Mouse (Mus musculus) cerebellum, postnatal 14 days (tissue): ENCODE measurements at regions not wholly inside any gene's neighbourhood (a gene's known extent, or its start where the extent isn't known, plus 50 kb on each side); places are given as distances from the start of the nearest gene placed in this dataset.

ENCODE experiments used
- DNase-seq, 2 experiments: peaks; one replicate each; pipeline ENCODE4 v3.0.0; 2021; ENCODE audit warnings: mixed read lengths in 2 of 2

- no peak for DNase-seq
These were observed 192.1 kb upstream of the Camk1g start for GRCm38 (mm10) chr1:193562242-193562641.

- DNase-seq, result no peak
These were observed 188.0 kb upstream of the Camk1g start for GRCm38 (mm10) chr1:193558122-193558521.

GRCm38 (mm10) chr1:193554731-193555130 lies 184.6 kb upstream of the Camk1g start:
- DNase-seq, result no peak

- DNase-seq, result no peak
These were observed 182.2 kb upstream of the Camk1g start for GRCm38 (mm10) chr1:193552348-193552747.

- DNase-seq, result no peak
These were observed 181.2 kb upstream of the Camk1g start for GRCm38 (mm10) chr1:193551340-193551739.

GRCm38 (mm10) chr1:193550761-193551160 lies 180.7 kb upstream of the Camk1g start:
- no peak for DNase-seq

GRCm38 (mm10) chr1:193547356-193547755 lies 177.3 kb upstream of the Camk1g start:
- no peak for DNase-seq

- no peak for DNase-seq
These were observed 175.9 kb upstream of the Camk1g start for GRCm38 (mm10) chr1:193546044-193546432.

- no peak for DNase-seq
These were observed 175.4 kb upstream of the Camk1g start for GRCm38 (mm10) chr1:193545406-193546043.

GRCm38 (mm10) chr1:193544804-193545203 lies 174.7 kb upstream of the Camk1g start:
- DNase-seq, result no peak

- DNase-seq, result no peak
These were observed 173.7 kb upstream of the Camk1g start for GRCm38 (mm10) chr1:193543834-193544233.

- no peak for DNase-seq
These were observed 173.2 kb upstream of the Camk1g start for GRCm38 (mm10) chr1:193543284-193543683.

GRCm38 (mm10) chr1:193541934-193542580 lies 172.0 kb upstream of the Camk1g start:
- DNase-seq, result peak; percentile 38 to 42

- DNase-seq, result no peak
These were observed 171.2 kb upstream of the Camk1g start for GRCm38 (mm10) chr1:193541281-193541680.

- DNase-seq, result no peak
These were observed 170.4 kb upstream of the Camk1g start for GRCm38 (mm10) chr1:193540486-193540885.

- DNase-seq, result no peak
These were observed 169.2 kb upstream of the Camk1g start for GRCm38 (mm10) chr1:193539261-193539660.

- DNase-seq, result no peak
These were observed 168.3 kb upstream of the Camk1g start for GRCm38 (mm10) chr1:193538425-193538824.

- no peak for DNase-seq
These were observed 167.5 kb upstream of the Camk1g start for GRCm38 (mm10) chr1:193537616-193538015.

- no peak for DNase-seq
These were observed 166.5 kb upstream of the Camk1g start for GRCm38 (mm10) chr1:193536552-193536951.

GRCm38 (mm10) chr1:193534449-193534848 lies 164.4 kb upstream of the Camk1g start:
- DNase-seq, result no peak

GRCm38 (mm10) chr1:193526501-193526900 lies 156.4 kb upstream of the Camk1g start:
- DNase-seq, result no peak

GRCm38 (mm10) chr1:193522007-193522406 lies 151.9 kb upstream of the Camk1g start:
- no peak for DNase-seq

- no peak for DNase-seq
These were observed 148.7 kb upstream of the Camk1g start for GRCm38 (mm10) chr1:193518840-193519239.

- no peak for DNase-seq
These were observed 147.9 kb upstream of the Camk1g start for GRCm38 (mm10) chr1:193517968-193518367.

- no peak for DNase-seq
These were observed 147.2 kb upstream of the Camk1g start for GRCm38 (mm10) chr1:193517293-193517692.
